Mouse (Mus musculus): ENCODE measurements at regions not wholly inside any gene's neighbourhood (a gene's known extent, or its start where the extent isn't known, plus 50 kb on each side); places are given as distances from the start of the nearest gene placed in this dataset.

- Histone ChIP-seq H3K4me3 (replicated peaks) (no peak overlapping the region), H3K4me1 (no peaks in the 10 kb centered on the region), H3K36me3 (replicated peaks; ENCODE audit: low read length) (no peaks in the 10 kb centered on the region), H3K27me3 (replicated peaks) (no peaks in the 10 kb centered on the region), H3K9me3 (no peaks in the 10 kb centered on the region)
- no peak for TF ChIP-seq FLI1 (IDR thresholded peaks at IDR 0.05; ENCODE audit: low read length)
- TF ChIP-seq GATA1 (IDR thresholded peaks at IDR 0.05; ENCODE audit: borderline replicate concordance, low read length), result no peak
Measured at GRCm38 (mm10) chr5:38999700-39000099, 123.1 kb upstream of the Clnk start.

DNA sequence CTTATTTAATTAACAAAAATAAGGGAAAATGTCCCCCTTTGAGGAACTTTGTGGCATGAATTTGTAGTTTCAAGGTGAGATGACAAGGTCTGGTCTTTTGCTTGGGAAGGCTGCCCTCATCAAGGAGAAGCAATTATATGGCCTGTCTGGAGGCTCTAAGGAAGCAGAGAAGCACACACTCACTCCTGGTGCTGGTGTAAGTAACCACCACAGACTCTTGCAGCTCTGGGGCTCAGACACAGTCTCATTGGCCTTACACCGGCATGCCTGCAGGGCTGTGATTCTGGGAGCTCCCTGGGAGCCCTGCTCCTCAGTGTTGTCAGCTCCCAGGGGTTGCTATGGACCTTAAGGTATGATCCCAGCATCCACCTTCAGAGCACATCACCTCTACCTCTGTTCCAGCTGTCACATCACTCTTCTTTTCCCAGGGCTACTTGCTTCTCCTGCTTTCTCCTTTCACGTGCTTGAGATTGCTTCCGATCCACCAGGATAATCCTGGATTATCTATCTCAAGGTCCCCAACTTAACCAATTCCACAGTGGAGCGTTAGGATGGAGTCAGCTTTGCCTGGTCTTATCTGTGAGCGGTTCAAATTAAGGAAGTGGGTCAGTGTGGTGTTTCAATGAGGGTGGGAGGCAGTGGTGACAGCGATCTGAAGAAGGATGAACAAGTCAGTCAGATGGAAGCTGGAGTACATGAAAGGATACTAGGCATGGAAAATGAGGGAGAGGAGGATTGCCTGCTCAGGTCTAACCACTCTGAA lies 96.0 kb upstream of the Clnk start:
- no peaks in the 10 kb centered on the region for H3K36me3 ChIP-seq (replicated peaks; ENCODE audit: low read length)
- no peak overlapping the region for H3K4me3 ChIP-seq (replicated peaks)
- peaks cover 1% of the 10 kb centered on the region for H3K27me3 ChIP-seq (replicated peaks)
- no peaks in the 10 kb centered on the region for H3K9me3 ChIP-seq
- no peak for TF ChIP-seq GATA1 (IDR thresholded peaks at IDR 0.05; ENCODE audit: borderline replicate concordance, low read length)
- TF ChIP-seq FLI1 (IDR thresholded peaks at IDR 0.05; ENCODE audit: low read length), result no peak
- H3K4me1 ChIP-seq, result peaks cover 13% of the 10 kb centered on the region

GRCm38 (mm10) chr5:38970497-38970896 lies 93.9 kb upstream of the Clnk start:
- Histone ChIP-seq H3K27me3 (replicated peaks) (peaks cover 1% of the 10 kb centered on the region), H3K9me3 (no peaks in the 10 kb centered on the region)
- TF ChIP-seq FLI1 (IDR thresholded peaks at IDR 0.05; ENCODE audit: low read length) (no peak), GATA1 (IDR thresholded peaks at IDR 0.05; ENCODE audit: borderline replicate concordance, low read length) (no peak)

DNA sequence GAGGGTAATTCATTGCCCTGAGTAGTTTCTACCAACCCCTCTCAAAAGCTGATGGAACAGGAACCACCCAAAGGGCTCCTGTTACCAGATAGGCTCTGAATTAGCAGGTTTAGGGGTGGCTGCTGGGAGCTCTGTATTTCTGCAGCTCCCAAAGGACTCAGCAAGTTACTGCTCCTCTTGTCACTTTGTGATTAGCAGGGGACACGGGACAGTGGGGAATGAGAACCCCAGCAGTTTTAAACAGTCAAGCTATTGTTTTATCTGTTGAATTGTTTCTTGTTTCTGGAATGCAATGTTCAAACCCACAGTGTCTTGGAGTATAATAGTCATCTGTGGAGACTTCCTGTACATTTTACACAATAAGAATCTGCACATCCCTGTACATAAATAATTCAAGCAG lies 90.4 kb upstream of the Clnk start:
- peaks cover 19% of the 10 kb centered on the region for H3K4me1 ChIP-seq

More at GRCm38 (mm10) chr5:38970497-38970896, 93.9 kb upstream of the Clnk start:
- no peak overlapping the region for H3K4me3 ChIP-seq (replicated peaks)
- H3K36me3 ChIP-seq (replicated peaks; ENCODE audit: low read length), result no peaks in the 10 kb centered on the region
- peaks cover 21% of the 10 kb centered on the region for H3K4me1 ChIP-seq

DNA sequence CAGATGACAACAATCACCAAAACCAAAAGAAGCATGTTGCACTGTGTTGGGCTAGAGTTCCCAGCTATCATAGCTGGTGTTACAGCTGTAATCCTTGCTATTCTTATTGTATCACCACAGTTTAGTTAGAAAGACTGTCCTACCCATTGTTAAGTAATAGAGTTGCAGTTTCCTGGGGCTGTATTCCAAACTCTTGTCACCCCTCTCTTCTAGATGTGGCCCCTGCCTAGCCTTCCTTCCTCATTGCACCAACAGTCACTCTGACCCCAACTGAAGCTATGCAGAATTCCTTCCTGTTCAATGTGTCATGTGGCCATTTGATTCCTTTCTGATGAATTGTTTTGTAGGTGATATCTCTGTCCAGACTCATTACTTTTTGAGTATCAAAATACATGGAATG lies 87.8 kb upstream of the Clnk start:
- H3K36me3 ChIP-seq (replicated peaks; ENCODE audit: low read length), result peaks cover 2% of the 10 kb centered on the region
- no peaks in the 10 kb centered on the region for H3K27me3 ChIP-seq (replicated peaks)
- TF ChIP-seq GATA1 (IDR thresholded peaks at IDR 0.05; ENCODE audit: borderline replicate concordance, low read length), result no peak
- TF ChIP-seq FLI1 (IDR thresholded peaks at IDR 0.05; ENCODE audit: low read length), result no peak
- H3K9me3 ChIP-seq, result peaks cover 6% of the 10 kb centered on the region; the same call in 1 of the 2 replicates
- peaks cover 16% of the 10 kb centered on the region for H3K4me1 ChIP-seq
- H3K4me3 ChIP-seq (replicated peaks), result no peak overlapping the region

More for the DNA sequence above, 90.4 kb upstream of the Clnk start:
- TF ChIP-seq FLI1 (IDR thresholded peaks at IDR 0.05; ENCODE audit: low read length) (no peak), GATA1 (IDR thresholded peaks at IDR 0.05; ENCODE audit: borderline replicate concordance, low read length) (no peak)
- peaks cover 1% of the 10 kb centered on the region for H3K27me3 ChIP-seq (replicated peaks)
- peaks cover 6% of the 10 kb centered on the region; the same call in 1 of the 2 replicates for H3K9me3 ChIP-seq
- peaks cover 2% of the 10 kb centered on the region for H3K36me3 ChIP-seq (replicated peaks; ENCODE audit: low read length)
- no peak overlapping the region for H3K4me3 ChIP-seq (replicated peaks)

GRCm38 (mm10) chr5:38950520-38951288 lies 74.1 kb upstream of the Clnk start:
- Histone ChIP-seq H3K4me1 (peaks cover 47% of the 10 kb centered on the region), H3K4me3 (replicated peaks) (no peak overlapping the region), H3K9me3 (no peaks in the 10 kb centered on the region), H3K36me3 (replicated peaks; ENCODE audit: low read length) (no peaks in the 10 kb centered on the region), H3K27me3 (replicated peaks) (no peaks in the 10 kb centered on the region)
- TF ChIP-seq FLI1 (IDR thresholded peaks at IDR 0.05; ENCODE audit: low read length) (no peak), GATA1 (IDR thresholded peaks at IDR 0.05; ENCODE audit: borderline replicate concordance, low read length) (no peak)

DNA sequence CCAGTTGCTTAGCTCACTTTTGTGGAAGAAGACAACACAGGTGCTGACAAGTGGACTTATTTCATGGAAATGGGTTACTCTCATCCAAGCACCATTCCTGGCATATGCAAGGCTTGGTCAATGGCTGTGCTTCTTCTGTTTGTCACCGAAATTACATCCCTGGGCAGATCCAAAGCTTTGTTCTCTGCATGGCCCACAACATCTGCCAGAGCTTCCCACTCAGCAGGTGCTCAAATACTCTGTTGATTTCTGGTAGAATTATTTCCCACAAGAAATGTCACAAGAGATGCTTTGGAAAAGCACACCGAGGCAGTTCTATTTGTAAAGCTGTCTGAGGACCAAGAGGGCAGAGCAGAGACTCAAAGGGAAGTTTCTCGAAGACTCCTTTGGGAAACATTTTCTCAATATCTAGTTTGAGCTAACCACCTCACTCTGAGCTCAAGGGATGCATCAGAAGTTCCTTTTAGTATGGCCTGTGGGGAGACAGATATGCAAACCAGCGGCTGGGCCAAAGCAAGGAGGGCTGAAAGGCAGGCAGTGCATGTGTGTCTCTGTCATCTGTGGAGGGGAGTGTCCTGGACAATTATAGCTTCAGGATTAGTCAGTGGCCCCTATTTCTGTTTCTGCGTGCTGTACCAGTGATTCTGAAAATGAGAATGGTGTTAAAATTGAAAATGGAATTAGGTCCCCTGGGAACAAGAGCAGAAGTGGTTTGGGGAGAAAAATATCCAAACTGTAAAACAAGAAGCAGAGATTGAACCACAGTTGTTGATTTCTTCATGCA lies 69.5 kb upstream of the Clnk start:
- peaks cover 2% of the 10 kb centered on the region for H3K36me3 ChIP-seq (replicated peaks; ENCODE audit: low read length)
- no peaks in the 10 kb centered on the region for H3K27me3 ChIP-seq (replicated peaks)
- TF ChIP-seq FLI1 (IDR thresholded peaks at IDR 0.05; ENCODE audit: low read length) (no peak), GATA1 (IDR thresholded peaks at IDR 0.05; ENCODE audit: borderline replicate concordance, low read length) (no peak)
- no peaks in the 10 kb centered on the region for H3K9me3 ChIP-seq
- H3K4me1 ChIP-seq, result peaks cover 70% of the 10 kb centered on the region
- H3K4me3 ChIP-seq (replicated peaks), result no peak overlapping the region

DNA sequence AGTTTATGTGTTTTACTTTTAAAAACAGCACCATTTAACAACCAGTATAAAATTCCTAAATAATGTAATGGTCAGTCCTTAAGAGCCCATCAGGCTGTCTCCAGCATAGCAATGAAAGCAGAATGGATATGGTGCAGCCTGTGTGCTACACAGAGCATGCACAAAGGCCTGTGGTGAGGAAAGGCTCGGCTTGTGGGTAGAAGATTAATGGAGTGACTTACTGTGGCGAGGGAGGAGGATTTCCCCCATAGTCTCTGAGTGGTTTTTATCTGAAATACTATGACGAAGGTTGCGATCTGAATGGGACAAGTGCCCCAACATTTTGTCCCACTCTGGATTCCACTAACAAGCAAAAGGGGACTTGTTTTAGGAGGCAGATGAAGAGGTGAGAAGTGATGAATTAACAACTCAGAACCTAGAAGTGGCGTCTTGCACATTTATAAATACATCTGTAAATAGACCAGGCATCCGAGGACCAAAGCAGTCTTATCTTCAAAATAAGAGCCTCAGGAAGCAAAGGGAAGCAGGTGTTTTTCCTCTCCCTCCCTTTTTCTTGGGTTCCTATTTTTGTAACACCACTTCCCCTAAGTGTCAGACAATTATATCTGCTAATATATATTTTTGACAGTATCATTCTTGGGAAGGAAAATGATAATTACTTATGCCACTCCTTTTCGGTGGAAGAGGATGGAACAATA lies 55.9 kb upstream of the Clnk start:
- Histone ChIP-seq H3K4me3 (replicated peaks) (peak overlapping the region; percentile 73), H3K4me1 (peaks cover 87% of the 10 kb centered on the region), H3K9me3 (no peaks in the 10 kb centered on the region), H3K27me3 (replicated peaks) (no peaks in the 10 kb centered on the region), H3K36me3 (replicated peaks; ENCODE audit: low read length) (no peaks in the 10 kb centered on the region)
- no peak for TF ChIP-seq GATA1 (IDR thresholded peaks at IDR 0.05; ENCODE audit: borderline replicate concordance, low read length)
- TF ChIP-seq FLI1 (IDR thresholded peaks at IDR 0.05; ENCODE audit: low read length), result no peak

DNA sequence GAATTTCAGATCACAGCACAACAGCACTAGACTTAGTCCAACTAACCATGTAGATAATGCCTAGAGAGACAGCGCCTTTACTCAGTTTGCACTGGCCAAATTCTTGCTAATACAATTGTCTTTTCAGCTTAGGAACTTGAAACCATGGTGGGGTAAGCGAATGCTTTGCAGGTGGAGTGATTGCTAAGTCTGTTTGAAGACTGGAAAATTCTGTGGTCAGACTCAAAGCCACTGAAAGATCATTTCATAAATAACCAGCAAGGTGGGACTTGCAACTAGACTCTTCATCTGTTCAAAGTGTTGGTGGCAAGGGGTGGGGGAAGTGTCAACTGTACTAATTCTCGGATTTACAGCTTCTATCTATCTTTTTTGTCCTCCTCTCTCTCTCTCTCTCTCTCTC lies 50.4 kb upstream of the Clnk start:
- Histone ChIP-seq H3K4me1 (peaks cover 40% of the 10 kb centered on the region), H3K36me3 (replicated peaks; ENCODE audit: low read length) (no peaks in the 10 kb centered on the region), H3K9me3 (no peaks in the 10 kb centered on the region), H3K4me3 (replicated peaks) (no peak overlapping the region), H3K27me3 (replicated peaks) (no peaks in the 10 kb centered on the region)
- no peak for TF ChIP-seq FLI1 (IDR thresholded peaks at IDR 0.05; ENCODE audit: low read length)
- TF ChIP-seq GATA1 (IDR thresholded peaks at IDR 0.05; ENCODE audit: borderline replicate concordance, low read length), result no peak

Measured in megakaryocyte, embryonic 14.5 days (primary cell).